Mouse (Mus musculus) cerebellum, postnatal 4 days (tissue): ENCODE measurements around the gene 2310057M21Rik.

Source experiments
- DNase-seq, 2 experiments: peaks; one replicate each; pipeline ENCODE4 v3.0.0; 2022; ENCODE audit warnings: low spot score in 2 of 2, mixed read lengths in 1 of 2

The 2310057M21Rik gene

DNA sequence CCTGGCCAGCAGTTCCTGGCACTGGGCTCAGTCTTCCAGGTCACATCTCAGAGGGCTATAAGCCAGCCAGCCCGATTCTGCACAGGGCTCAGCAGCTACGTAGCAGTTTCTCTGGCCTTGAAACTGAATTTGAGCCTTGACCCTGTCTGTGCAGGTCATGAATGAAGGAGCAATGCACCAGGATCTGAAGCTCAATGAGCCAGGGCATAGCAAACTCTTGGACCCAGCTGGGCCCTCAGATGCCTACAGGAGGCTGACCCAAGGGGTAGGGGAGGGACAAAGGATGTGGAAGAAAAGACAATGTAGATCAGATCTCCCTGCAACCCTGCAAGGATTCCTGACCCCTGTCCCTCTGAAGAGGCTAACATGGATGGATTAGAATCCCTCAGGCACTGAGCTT lies 40.4 kb downstream of the 2310057M21Rik start, which contains the start of gene Cuzd1:
TSS of gene Cuzd1 (minus strand) at position 101 of the 400 bp plus-strand sequence.
- DNase-seq: no peak

DNA sequence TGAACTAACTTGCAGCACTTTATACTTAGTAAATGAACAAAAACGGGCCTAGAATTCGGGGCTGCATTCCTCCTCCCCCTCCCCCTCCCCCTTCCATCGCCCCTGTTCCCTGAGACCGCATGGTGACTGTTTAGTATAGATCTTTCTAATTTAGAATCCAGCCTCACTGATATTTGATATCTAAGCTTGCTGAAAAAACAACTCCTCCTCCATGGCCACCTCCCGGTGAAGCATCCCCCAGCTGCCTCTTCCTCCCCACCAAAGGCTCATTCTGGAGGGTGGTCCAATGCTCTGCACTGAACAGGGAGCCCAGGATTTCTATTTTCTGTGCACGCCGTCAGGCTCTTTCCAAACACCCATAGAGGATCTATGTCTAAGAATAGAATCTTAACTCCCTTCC lies 44.2 kb downstream of the 2310057M21Rik start:
- DNase-seq: no peak

DNA sequence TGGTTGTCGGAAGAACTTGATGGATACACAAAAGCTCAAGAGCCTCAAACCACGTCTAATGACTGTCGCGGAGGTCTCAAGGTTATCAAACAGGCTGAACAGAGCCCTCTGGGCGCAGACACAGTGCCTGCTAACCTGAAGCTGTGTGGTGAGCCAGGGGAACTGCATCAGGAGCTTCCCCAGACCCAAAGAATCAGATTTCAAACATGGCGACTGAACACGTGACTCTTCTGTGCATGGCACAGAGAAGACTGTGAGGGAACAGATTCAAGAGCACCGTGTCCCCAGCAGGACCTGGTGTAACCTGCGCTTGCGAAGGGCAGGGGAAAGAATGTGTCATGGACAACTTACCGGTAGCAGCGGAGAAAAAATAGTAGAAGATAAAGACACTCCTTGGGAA lies 45.0 kb downstream of the 2310057M21Rik start:
- DNase-seq: no peak

DNA sequence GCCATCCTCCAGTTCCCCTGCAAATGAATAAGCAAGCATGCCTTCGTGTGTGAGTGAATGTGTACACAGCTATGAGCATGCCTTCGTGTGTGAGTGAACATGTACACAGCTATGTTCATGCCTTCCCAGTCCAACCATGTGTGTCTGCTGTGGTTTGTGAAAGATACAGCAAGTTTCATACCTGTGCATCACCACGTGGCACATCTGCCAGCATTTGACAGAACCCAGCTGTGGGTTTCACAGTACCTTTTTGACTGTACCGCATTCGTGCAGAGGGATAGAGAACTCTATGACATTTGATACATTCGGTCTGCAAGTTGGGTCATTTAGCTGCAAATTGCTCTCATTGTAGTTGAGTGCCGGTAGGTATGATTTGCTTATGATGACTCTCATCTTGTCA lies 48.1 kb downstream of the 2310057M21Rik start:
- no peak for DNase-seq

DNA sequence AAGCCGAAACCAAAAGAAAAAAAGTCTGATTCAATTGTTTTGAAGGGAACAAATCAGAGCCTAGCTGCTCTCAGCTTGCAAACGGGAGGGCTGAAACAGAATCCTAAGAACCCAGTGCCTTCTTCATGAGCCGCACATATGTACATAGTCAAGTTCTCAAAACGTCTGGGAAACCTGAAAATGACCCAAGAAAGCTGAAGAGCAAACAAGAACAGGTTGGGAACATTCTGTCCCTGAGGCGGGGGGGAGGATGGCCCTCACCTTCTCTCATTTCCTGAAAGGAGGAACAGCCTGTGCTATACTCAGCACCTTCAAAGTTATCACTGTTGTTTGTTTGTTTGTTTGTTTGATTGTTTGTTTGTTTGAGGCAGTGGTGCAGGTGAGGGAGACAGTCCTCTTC lies 55.8 kb downstream of the 2310057M21Rik start:
- no peak for DNase-seq

DNA sequence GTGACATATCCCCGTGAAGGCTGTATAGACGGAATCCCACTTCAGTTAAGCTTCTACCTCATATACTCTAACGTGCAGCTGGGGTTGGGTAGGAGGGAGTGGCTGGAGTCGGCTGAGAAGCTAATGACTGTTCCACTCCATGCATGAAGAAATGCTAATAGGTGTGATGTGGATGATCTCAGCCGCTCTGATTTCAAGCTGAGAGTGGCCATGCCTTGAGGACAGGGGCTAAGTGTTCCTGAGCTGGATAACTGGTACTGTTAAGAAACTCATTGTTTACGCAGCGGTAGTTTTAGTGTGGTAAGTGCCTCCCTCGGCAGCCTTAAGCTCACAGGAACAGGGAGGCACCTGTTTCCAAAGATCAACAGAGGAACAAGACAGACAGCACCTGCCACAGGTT lies 59.2 kb downstream of the 2310057M21Rik start:
- DNase-seq: no peak

DNA sequence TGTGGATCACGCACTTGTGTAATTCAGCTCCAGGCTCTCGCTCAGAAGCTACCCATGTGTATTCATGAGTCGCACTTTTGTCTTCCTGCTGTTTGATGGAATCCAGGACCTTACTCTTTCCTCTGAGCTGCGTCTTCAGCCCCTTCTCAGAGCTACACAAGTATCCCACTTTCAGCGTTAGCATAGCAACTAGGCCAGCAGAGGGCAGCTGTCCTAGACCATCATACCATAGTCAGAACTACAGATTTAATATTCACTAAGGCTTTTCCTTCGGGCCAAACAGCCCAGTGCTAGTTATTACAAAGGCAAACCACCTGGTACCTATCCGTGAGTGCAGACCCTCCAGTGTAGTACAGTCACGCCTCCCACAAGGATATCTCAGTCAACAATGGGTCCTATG lies 65.4 kb downstream of the 2310057M21Rik start:
- DNase-seq: no peak
